Mouse (Mus musculus): ENCODE measurements around the gene Wfikkn2. TPM values are rescaled to one million over a fixed set of nuclear protein-coding genes. Genes with fewer than 3 reads are reported as not detected.
A peak's percentile ranks its signal among the peaks of the same experiment; 100 is the strongest.

The Wfikkn2 gene
- polyA plus RNA-seq, 1 experiment from 2014 or later = 6.5 TPM

GRCm38 (mm10) chr11:94259814-94260213 lies 14.0 kb upstream of the Wfikkn2 start:
- no peak overlapping the region for H3K4me2 ChIP-seq (replicated peaks)
- ATAC-seq (ENCODE audit: insufficient number of reproducible peaks, low FRiP score, low TSS enrichment, low read depth) = no peak
- H3K9ac ChIP-seq = no peak overlapping the region

GRCm38 (mm10) chr11:94257987-94258386 lies 12.2 kb upstream of the Wfikkn2 start:
- 53% methylated on average over 14 of the region's 14 CpGs for WGBS
- Histone ChIP-seq H3K36me3 (no peaks in the 10 kb centered on the region), H3K4me3 (replicated peaks) (no peak overlapping the region), H3K27ac (replicated peaks) (no peak overlapping the region), H3K4me1 (peaks cover 7% of the 10 kb centered on the region), H3K4me2 (replicated peaks) (no peak overlapping the region), H3K9me3 (replicated peaks) (no peaks in the 10 kb centered on the region), H3K9ac (no peak overlapping the region), H3K27me3 (no peaks in the 10 kb centered on the region)
- ATAC-seq (ENCODE audit: insufficient number of reproducible peaks, low FRiP score, low TSS enrichment, low read depth) = no peak

More at GRCm38 (mm10) chr11:94259814-94260213, 14.0 kb upstream of the Wfikkn2 start:
- no peaks in the 10 kb centered on the region for H3K27me3 ChIP-seq
- WGBS = 69% methylated on average over 4 of the region's 4 CpGs
- H3K36me3 ChIP-seq = no peaks in the 10 kb centered on the region
- no peaks in the 10 kb centered on the region for H3K9me3 ChIP-seq (replicated peaks)
- H3K27ac ChIP-seq (replicated peaks) = no peak overlapping the region
- peaks cover 13% of the 10 kb centered on the region for H3K4me1 ChIP-seq
- no peak overlapping the region for H3K4me3 ChIP-seq (replicated peaks)

- H3K27ac ChIP-seq (replicated peaks) = no peak overlapping the region
Observed at GRCm38 (mm10) chr11:94255733-94256132, 9.9 kb upstream of the Wfikkn2 start.

GRCm38 (mm10) chr11:94253691-94254090 lies 7.9 kb upstream of the Wfikkn2 start:
- Histone ChIP-seq H3K27me3 (no peaks in the 10 kb centered on the region), H3K36me3 (no peaks in the 10 kb centered on the region), H3K27ac (replicated peaks) (no peak overlapping the region), H3K9ac (no peak overlapping the region), H3K9me3 (replicated peaks) (no peaks in the 10 kb centered on the region), H3K4me2 (replicated peaks) (no peak overlapping the region), H3K4me3 (replicated peaks) (no peak overlapping the region), H3K4me1 (peaks cover 7% of the 10 kb centered on the region)
- 80% methylated on average over 10 of the region's 10 CpGs for WGBS
- ATAC-seq (ENCODE audit: insufficient number of reproducible peaks, low FRiP score, low TSS enrichment, low read depth) = no peak

More at GRCm38 (mm10) chr11:94255733-94256132, 9.9 kb upstream of the Wfikkn2 start:
- H3K9me3 ChIP-seq (replicated peaks) = no peaks in the 10 kb centered on the region
- H3K36me3 ChIP-seq = no peaks in the 10 kb centered on the region
- no peak overlapping the region for H3K4me2 ChIP-seq (replicated peaks)
- no peak for ATAC-seq (ENCODE audit: insufficient number of reproducible peaks, low FRiP score, low TSS enrichment, low read depth)
- WGBS = 68% methylated on average over 5 of the region's 5 CpGs
- no peak overlapping the region for H3K9ac ChIP-seq
- H3K4me1 ChIP-seq = peaks cover 7% of the 10 kb centered on the region
- no peak overlapping the region for H3K4me3 ChIP-seq (replicated peaks)
- no peaks in the 10 kb centered on the region for H3K27me3 ChIP-seq

GRCm38 (mm10) chr11:94253156-94253555 lies 7.4 kb upstream of the Wfikkn2 start:
- H3K9ac ChIP-seq = no peak overlapping the region
- no peak for ATAC-seq (ENCODE audit: insufficient number of reproducible peaks, low FRiP score, low TSS enrichment, low read depth)
- H3K27ac ChIP-seq (replicated peaks) = no peak overlapping the region
- H3K4me3 ChIP-seq (replicated peaks) = no peak overlapping the region
- H3K36me3 ChIP-seq = no peaks in the 10 kb centered on the region
- no peak overlapping the region for H3K4me2 ChIP-seq (replicated peaks)
- peaks cover 7% of the 10 kb centered on the region for H3K4me1 ChIP-seq
- H3K9me3 ChIP-seq (replicated peaks) = no peaks in the 10 kb centered on the region
- no peaks in the 10 kb centered on the region for H3K27me3 ChIP-seq
- 55% methylated on average over 9 of the region's 9 CpGs for WGBS

GRCm38 (mm10) chr11:94246789-94247061 lies 920 bp upstream of the Wfikkn2 start:
- Histone ChIP-seq H3K9ac (no peak overlapping the region), H3K4me1 (peaks cover 56% of the 10 kb centered on the region), H3K36me3 (no peaks in the 10 kb centered on the region), H3K4me3 (replicated peaks) (no peak overlapping the region), H3K4me2 (replicated peaks) (peak overlapping the region; percentile 31), H3K27me3 (no peaks in the 10 kb centered on the region), H3K9me3 (replicated peaks) (no peaks in the 10 kb centered on the region), H3K27ac (replicated peaks) (peak overlapping the region; percentile 94)
- 10% methylated on average over 8 of the region's 8 CpGs for WGBS
- no peak; the same call in 1 of the 2 replicates for ATAC-seq (ENCODE audit: insufficient number of reproducible peaks, low FRiP score, low TSS enrichment, low read depth)

- no peak overlapping the region for H3K4me2 ChIP-seq (replicated peaks)
- no peak for ATAC-seq (ENCODE audit: insufficient number of reproducible peaks, low FRiP score, low TSS enrichment, low read depth)
- no peak overlapping the region for H3K4me3 ChIP-seq (replicated peaks)
- peaks cover 63% of the 10 kb centered on the region for H3K4me1 ChIP-seq
- no peak overlapping the region for H3K9ac ChIP-seq
- peak overlapping the region; percentile 94; the same call in 1 of the 2 replicates for H3K27ac ChIP-seq (replicated peaks)
- H3K36me3 ChIP-seq = no peaks in the 10 kb centered on the region
- no peaks in the 10 kb centered on the region for H3K27me3 ChIP-seq
- H3K9me3 ChIP-seq (replicated peaks) = no peaks in the 10 kb centered on the region
- 34% methylated on average over 9 of the region's 9 CpGs for WGBS
Observed at GRCm38 (mm10) chr11:94244385-94244784, 1.4 kb downstream of the Wfikkn2 start.

GRCm38 (mm10) chr11:94243422-94244180 lies 2.2 kb downstream of the Wfikkn2 start:
- Histone ChIP-seq H3K27ac (replicated peaks) (peak overlapping the region; percentile 94), H3K9me3 (replicated peaks) (no peaks in the 10 kb centered on the region), H3K36me3 (no peaks in the 10 kb centered on the region), H3K27me3 (no peaks in the 10 kb centered on the region), H3K4me1 (peaks cover 63% of the 10 kb centered on the region), H3K4me2 (replicated peaks) (peak overlapping the region; percentile 54), H3K4me3 (replicated peaks) (peak overlapping the region; percentile 23), H3K9ac (no peak overlapping the region)
- 20% methylated on average over 15 of the region's 15 CpGs for WGBS
- peak; percentile 9; the same call in 1 of the 2 replicates for ATAC-seq (ENCODE audit: insufficient number of reproducible peaks, low FRiP score, low TSS enrichment, low read depth)

- Histone ChIP-seq H3K4me3 (replicated peaks) (peak overlapping the region; percentile 23), H3K9ac (no peak overlapping the region), H3K9me3 (replicated peaks) (no peaks in the 10 kb centered on the region), H3K36me3 (no peaks in the 10 kb centered on the region), H3K4me2 (replicated peaks) (peak overlapping the region; percentile 54), H3K27ac (replicated peaks) (peak overlapping the region; percentile 81), H3K4me1 (peaks cover 63% of the 10 kb centered on the region), H3K27me3 (no peaks in the 10 kb centered on the region)
- peak; percentile 56 for ATAC-seq (ENCODE audit: insufficient number of reproducible peaks, low FRiP score, low TSS enrichment, low read depth)
- 2% methylated on average over 29 of the region's 29 CpGs for WGBS
Observed at GRCm38 (mm10) chr11:94242760-94243421, 2.9 kb downstream of the Wfikkn2 start.

- peaks cover 40% of the 10 kb centered on the region for H3K4me1 ChIP-seq
- H3K27me3 ChIP-seq = no peaks in the 10 kb centered on the region
- H3K36me3 ChIP-seq = no peaks in the 10 kb centered on the region
- H3K4me3 ChIP-seq (replicated peaks) = no peak overlapping the region
- H3K27ac ChIP-seq (replicated peaks) = no peak overlapping the region
- no peak overlapping the region for H3K9ac ChIP-seq
- no peak for ATAC-seq (ENCODE audit: insufficient number of reproducible peaks, low FRiP score, low TSS enrichment, low read depth)
- no peaks in the 10 kb centered on the region for H3K9me3 ChIP-seq (replicated peaks)
- WGBS = 31% methylated on average over 9 of the region's 9 CpGs
- no peak overlapping the region for H3K4me2 ChIP-seq (replicated peaks)
Observed at GRCm38 (mm10) chr11:94239706-94240105, 6.1 kb downstream of the Wfikkn2 start.

GRCm38 (mm10) chr11:94238786-94239185 lies 7.0 kb downstream of the Wfikkn2 start:
- Histone ChIP-seq H3K27ac (replicated peaks) (no peak overlapping the region), H3K4me2 (replicated peaks) (no peak overlapping the region), H3K27me3 (no peaks in the 10 kb centered on the region), H3K36me3 (no peaks in the 10 kb centered on the region), H3K9ac (no peak overlapping the region), H3K4me3 (replicated peaks) (no peak overlapping the region), H3K9me3 (replicated peaks) (no peaks in the 10 kb centered on the region), H3K4me1 (peaks cover 31% of the 10 kb centered on the region)
- 88% methylated on average over 8 of the region's 8 CpGs for WGBS
- ATAC-seq (ENCODE audit: insufficient number of reproducible peaks, low FRiP score, low TSS enrichment, low read depth) = no peak

Data from embryonic facial prominence, embryonic 15.5 days (tissue).